Mouse (Mus musculus): ENCODE results near the gene Cog5. TPM values are rescaled to one million over a fixed set of nuclear protein-coding genes. Genes with fewer than 3 reads are reported as not detected.
A peak's percentile ranks its signal among the peaks of the same experiment; 100 is the strongest.

The Cog5 gene
- polyA plus RNA-seq, 1 experiment from 2014 or later, result 36.8 TPM

- ATAC-seq (replicated peaks; ENCODE audit: insufficient number of reproducible peaks, low FRiP score, low TSS enrichment, low read depth), result peak; percentile 83
- Histone ChIP-seq H3K9me3 (replicated peaks; ENCODE audit: control insufficient read depth, low read length) (no peaks in the 10 kb centered on the region), H3K4me3 (ENCODE audit: low read depth, low read length) (peak within 1 kb of the TSS; percentile 55), H3K36me3 (replicated peaks; ENCODE audit: control insufficient read depth, insufficient read depth, low read depth, low read length) (no peaks in the 10 kb centered on the region), H3K27ac (replicated peaks; ENCODE audit: low read depth, low read length) (peak within 1 kb of the TSS; percentile 35), H3K4me1 (ENCODE audit: control insufficient read depth, insufficient read depth, low read length) (no peaks in the 10 kb centered on the region), H3K4me2 (ENCODE audit: low read depth, low read length) (peak within 1 kb of the TSS; percentile 81), H3K27me3 (ENCODE audit: control insufficient read depth, insufficient read depth, low read length) (no peaks in the 10 kb centered on the region), H3K9ac (replicated peaks; ENCODE audit: low read length) (peak within 1 kb of the TSS; percentile 88)
- 2% methylated on average over 72 of the region's 73 CpGs for WGBS
- peak; percentile 83 for DNase-seq (ENCODE audit: low spot score)
Measured at GRCm38 (mm10) chr12:31634343-31635239, 20.1 kb upstream of the Cog5 start, which contains the start of gene Bcap29. Gene Bcap29 (minus strand): TSS chr12:31634658.

- Histone ChIP-seq H3K9ac (replicated peaks; ENCODE audit: low read length) (no peak overlapping the region), H3K9me3 (replicated peaks; ENCODE audit: control insufficient read depth, low read length) (no peaks in the 10 kb centered on the region), H3K36me3 (replicated peaks; ENCODE audit: control insufficient read depth, insufficient read depth, low read depth, low read length) (no peaks in the 10 kb centered on the region), H3K4me1 (ENCODE audit: control insufficient read depth, insufficient read depth, low read length) (no peaks in the 10 kb centered on the region), H3K4me3 (ENCODE audit: low read depth, low read length) (no peak overlapping the region), H3K27ac (replicated peaks; ENCODE audit: low read depth, low read length) (no peak overlapping the region), H3K4me2 (ENCODE audit: low read depth, low read length) (no peak overlapping the region; the same call in 1 of the 2 replicates), H3K27me3 (ENCODE audit: control insufficient read depth, insufficient read depth, low read length) (no peaks in the 10 kb centered on the region)
- no peak for DNase-seq (ENCODE audit: low spot score)
- 82% methylated on average over 3 of the region's 3 CpGs for WGBS
- peak; percentile 29; the same call in 1 of the 2 replicates for ATAC-seq (replicated peaks; ENCODE audit: insufficient number of reproducible peaks, low FRiP score, low TSS enrichment, low read depth)
Measured at GRCm38 (mm10) chr12:31635240-31635607, 19.4 kb upstream of the Cog5 start.

- Histone ChIP-seq H3K4me2 (ENCODE audit: low read depth, low read length) (no peak overlapping the region), H3K36me3 (replicated peaks; ENCODE audit: control insufficient read depth, insufficient read depth, low read depth, low read length) (no peaks in the 10 kb centered on the region), H3K9me3 (replicated peaks; ENCODE audit: control insufficient read depth, low read length) (no peaks in the 10 kb centered on the region), H3K27ac (replicated peaks; ENCODE audit: low read depth, low read length) (no peak overlapping the region), H3K4me3 (ENCODE audit: low read depth, low read length) (no peak overlapping the region), H3K9ac (replicated peaks; ENCODE audit: low read length) (no peak overlapping the region), H3K4me1 (ENCODE audit: control insufficient read depth, insufficient read depth, low read length) (no peaks in the 10 kb centered on the region), H3K27me3 (ENCODE audit: control insufficient read depth, insufficient read depth, low read length) (no peaks in the 10 kb centered on the region)
- 73% methylated on average over 5 of the region's 5 CpGs for WGBS
- ATAC-seq (replicated peaks; ENCODE audit: insufficient number of reproducible peaks, low FRiP score, low TSS enrichment, low read depth) (no peak), DNase-seq (ENCODE audit: low spot score) (no peak)
Measured at GRCm38 (mm10) chr12:31653611-31654010, 1.1 kb upstream of the Cog5 start.

- Histone ChIP-seq H3K4me1 (ENCODE audit: control insufficient read depth, insufficient read depth, low read length) (no peaks in the 10 kb centered on the region), H3K4me3 (ENCODE audit: low read depth, low read length) (peak overlapping the region; percentile 90), H3K4me2 (ENCODE audit: low read depth, low read length) (peak overlapping the region; percentile 65), H3K27me3 (ENCODE audit: control insufficient read depth, insufficient read depth, low read length) (no peaks in the 10 kb centered on the region), H3K36me3 (replicated peaks; ENCODE audit: control insufficient read depth, insufficient read depth, low read depth, low read length) (no peaks in the 10 kb centered on the region), H3K9ac (replicated peaks; ENCODE audit: low read length) (peak overlapping the region; percentile 89), H3K27ac (replicated peaks; ENCODE audit: low read depth, low read length) (no peak overlapping the region), H3K9me3 (replicated peaks; ENCODE audit: control insufficient read depth, low read length) (no peaks in the 10 kb centered on the region)
- under 1% methylated on average over 29 of the region's 29 CpGs for WGBS
- DNase-seq (ENCODE audit: low spot score), result no peak
- ATAC-seq (replicated peaks; ENCODE audit: insufficient number of reproducible peaks, low FRiP score, low TSS enrichment, low read depth), result peak; percentile 86
Measured at GRCm38 (mm10) chr12:31654965-31655477, 352 bp downstream of the Cog5 start.

GRCm38 (mm10) chr12:31656841-31657240 is 2.2 kb downstream of the Cog5 start:
- no peaks in the 10 kb centered on the region for H3K27me3 ChIP-seq (ENCODE audit: control insufficient read depth, insufficient read depth, low read length)
- H3K27ac ChIP-seq (replicated peaks; ENCODE audit: low read depth, low read length), result no peak overlapping the region
- no peak overlapping the region for H3K4me3 ChIP-seq (ENCODE audit: low read depth, low read length)
- DNase-seq (ENCODE audit: low spot score) (no peak), ATAC-seq (replicated peaks; ENCODE audit: insufficient number of reproducible peaks, low FRiP score, low TSS enrichment, low read depth) (no peak)
- no peaks in the 10 kb centered on the region for H3K4me1 ChIP-seq (ENCODE audit: control insufficient read depth, insufficient read depth, low read length)
- H3K4me2 ChIP-seq (ENCODE audit: low read depth, low read length), result no peak overlapping the region
- no peaks in the 10 kb centered on the region for H3K36me3 ChIP-seq (replicated peaks; ENCODE audit: control insufficient read depth, insufficient read depth, low read depth, low read length)
- H3K9ac ChIP-seq (replicated peaks; ENCODE audit: low read length), result no peak overlapping the region
- H3K9me3 ChIP-seq (replicated peaks; ENCODE audit: control insufficient read depth, low read length), result no peaks in the 10 kb centered on the region
- 97% methylated on average over 2 of the region's 2 CpGs for WGBS

- no peak for DNase-seq (ENCODE audit: low spot score)
- no peak overlapping the region for H3K4me3 ChIP-seq (ENCODE audit: low read depth, low read length)
- H3K36me3 ChIP-seq (replicated peaks; ENCODE audit: control insufficient read depth, insufficient read depth, low read depth, low read length), result no peaks in the 10 kb centered on the region
- no peak for ATAC-seq (replicated peaks; ENCODE audit: insufficient number of reproducible peaks, low FRiP score, low TSS enrichment, low read depth)
- no peak overlapping the region for H3K9ac ChIP-seq (replicated peaks; ENCODE audit: low read length)
- no peak overlapping the region for H3K4me2 ChIP-seq (ENCODE audit: low read depth, low read length)
- H3K4me1 ChIP-seq (ENCODE audit: control insufficient read depth, insufficient read depth, low read length), result no peaks in the 10 kb centered on the region
- no peaks in the 10 kb centered on the region for H3K27me3 ChIP-seq (ENCODE audit: control insufficient read depth, insufficient read depth, low read length)
- H3K27ac ChIP-seq (replicated peaks; ENCODE audit: low read depth, low read length), result no peak overlapping the region
- H3K9me3 ChIP-seq (replicated peaks; ENCODE audit: control insufficient read depth, low read length), result no peaks in the 10 kb centered on the region
- 57% methylated on average over 6 of the region's 6 CpGs for WGBS
Measured at GRCm38 (mm10) chr12:31665999-31666398, 11.3 kb downstream of the Cog5 start.

- Histone ChIP-seq H3K9me3 (replicated peaks; ENCODE audit: control insufficient read depth, low read length) (no peaks in the 10 kb centered on the region), H3K4me2 (ENCODE audit: low read depth, low read length) (no peak overlapping the region), H3K4me3 (ENCODE audit: low read depth, low read length) (no peak overlapping the region), H3K27me3 (ENCODE audit: control insufficient read depth, insufficient read depth, low read length) (no peaks in the 10 kb centered on the region), H3K27ac (replicated peaks; ENCODE audit: low read depth, low read length) (no peak overlapping the region), H3K4me1 (ENCODE audit: control insufficient read depth, insufficient read depth, low read length) (no peaks in the 10 kb centered on the region), H3K36me3 (replicated peaks; ENCODE audit: control insufficient read depth, insufficient read depth, low read depth, low read length) (no peaks in the 10 kb centered on the region), H3K9ac (replicated peaks; ENCODE audit: low read length) (no peak overlapping the region)
- no peak for ATAC-seq (replicated peaks; ENCODE audit: insufficient number of reproducible peaks, low FRiP score, low TSS enrichment, low read depth)
- 65% methylated on average over 3 of the region's 3 CpGs for WGBS
- no peak for DNase-seq (ENCODE audit: low spot score)
Measured at GRCm38 (mm10) chr12:31667187-31667586, 12.5 kb downstream of the Cog5 start.

GRCm38 (mm10) chr12:31686679-31687078 is 32.0 kb downstream of the Cog5 start:
- ATAC-seq (replicated peaks; ENCODE audit: insufficient number of reproducible peaks, low FRiP score, low TSS enrichment, low read depth) (no peak), DNase-seq (ENCODE audit: low spot score) (no peak)
- H3K4me3 ChIP-seq (ENCODE audit: low read depth, low read length), result no peak overlapping the region
- no peaks in the 10 kb centered on the region for H3K27me3 ChIP-seq (ENCODE audit: control insufficient read depth, insufficient read depth, low read length)
- H3K4me2 ChIP-seq (ENCODE audit: low read depth, low read length), result no peak overlapping the region
- WGBS, result 88% methylated on average over 3 of the region's 3 CpGs
- H3K9ac ChIP-seq (replicated peaks; ENCODE audit: low read length), result no peak overlapping the region
- H3K9me3 ChIP-seq (replicated peaks; ENCODE audit: control insufficient read depth, low read length), result no peaks in the 10 kb centered on the region
- no peaks in the 10 kb centered on the region for H3K36me3 ChIP-seq (replicated peaks; ENCODE audit: control insufficient read depth, insufficient read depth, low read depth, low read length)
- no peaks in the 10 kb centered on the region for H3K4me1 ChIP-seq (ENCODE audit: control insufficient read depth, insufficient read depth, low read length)
- H3K27ac ChIP-seq (replicated peaks; ENCODE audit: low read depth, low read length), result no peak overlapping the region

Data from embryonic facial prominence, embryonic 11.5 days (tissue).